Mouse (Mus musculus) liver, embryonic 14.5 days (tissue): ENCODE results near the gene Naa60.

Experiments
- CTCF ChIP-seq: IDR thresholded peaks from 2 replicates; pipeline ENCODE4 v1.5.1; 2016; ENCODE audit warnings: antibody characterized with exemption, low read depth, control low read depth
- EP300 ChIP-seq: IDR thresholded peaks from 2 replicates; pipeline ENCODE4 v1.6.1; 2016; ENCODE audit warnings: antibody characterized with exemption, low read depth

GRCm38 (mm10) chr16:3895173-3895792 lies 23.1 kb downstream of the Naa60 start:
- no peak for TF ChIP-seq EP300
- no peak for TF ChIP-seq CTCF
